Mouse (Mus musculus): ENCODE measurements around the gene Arhgef12. TPM values are rescaled to one million over a fixed set of nuclear protein-coding genes. Genes with fewer than 3 reads are reported as not detected.

The Arhgef12 gene
- total RNA-seq, 1 experiment from 2014 or later, result 142 TPM

- DNase-seq, result no peak
Measured at GRCm38 (mm10) chr9:43074611-43075010, 32.4 kb downstream of the Arhgef12 start.

GRCm38 (mm10) chr9:43071741-43072140, 35.3 kb downstream of the Arhgef12 start:
- no peak for DNase-seq

- DNase-seq, result no peak
Measured at GRCm38 (mm10) chr9:43071176-43071575, 35.9 kb downstream of the Arhgef12 start.

GRCm38 (mm10) chr9:43070566-43070965, 36.5 kb downstream of the Arhgef12 start:
- DNase-seq, result no peak

GRCm38 (mm10) chr9:43070153-43070552, 36.9 kb downstream of the Arhgef12 start:
- no peak for DNase-seq

GRCm38 (mm10) chr9:43067896-43068295, 39.1 kb downstream of the Arhgef12 start:
- DNase-seq, result no peak

GRCm38 (mm10) chr9:43065231-43065630, 41.8 kb downstream of the Arhgef12 start:
- DNase-seq, result no peak

- DNase-seq, result no peak
Measured at GRCm38 (mm10) chr9:43061545-43061944, 45.5 kb downstream of the Arhgef12 start.

- no peak for DNase-seq
Measured at GRCm38 (mm10) chr9:43050391-43050790, 56.6 kb downstream of the Arhgef12 start.

GRCm38 (mm10) chr9:43044481-43044880, 62.6 kb downstream of the Arhgef12 start:
- DNase-seq, result no peak

GRCm38 (mm10) chr9:43038466-43038865, 68.6 kb downstream of the Arhgef12 start:
- no peak for DNase-seq

GRCm38 (mm10) chr9:43035208-43035607, 71.8 kb downstream of the Arhgef12 start:
- DNase-seq, result no peak

- no peak for DNase-seq
Measured at GRCm38 (mm10) chr9:43034273-43034672, 72.8 kb downstream of the Arhgef12 start.

- DNase-seq, result no peak
Measured at GRCm38 (mm10) chr9:43027757-43028156, 79.3 kb downstream of the Arhgef12 start.

- DNase-seq, result no peak
Measured at GRCm38 (mm10) chr9:43021515-43022251, 85.4 kb downstream of the Arhgef12 start.

- DNase-seq, result no peak
Measured at GRCm38 (mm10) chr9:43019656-43020055, 87.4 kb downstream of the Arhgef12 start.

GRCm38 (mm10) chr9:43015786-43016185, 91.3 kb downstream of the Arhgef12 start:
- DNase-seq, result no peak

- DNase-seq, result no peak
Measured at GRCm38 (mm10) chr9:43015366-43015765, 91.7 kb downstream of the Arhgef12 start.

- DNase-seq, result no peak
Measured at GRCm38 (mm10) chr9:43014886-43015285, 92.2 kb downstream of the Arhgef12 start.

GRCm38 (mm10) chr9:43012541-43012940, 94.5 kb downstream of the Arhgef12 start:
- DNase-seq, result no peak

GRCm38 (mm10) chr9:43011061-43011460, 96.0 kb downstream of the Arhgef12 start:
- DNase-seq, result peak; percentile 50

GRCm38 (mm10) chr9:43003881-43004280, 103.2 kb downstream of the Arhgef12 start:
- no peak for DNase-seq

GRCm38 (mm10) chr9:43003017-43003416, 104.0 kb downstream of the Arhgef12 start:
- no peak for DNase-seq

GRCm38 (mm10) chr9:43000595-43001250, 106.3 kb downstream of the Arhgef12 start:
- peak; percentile 31 for DNase-seq
